Mouse (Mus musculus): ENCODE measurements at regions not wholly inside any gene's neighbourhood (a gene's known extent, or its start where the extent isn't known, plus 50 kb on each side); places are given as distances from the start of the nearest gene placed in this dataset.

DNA sequence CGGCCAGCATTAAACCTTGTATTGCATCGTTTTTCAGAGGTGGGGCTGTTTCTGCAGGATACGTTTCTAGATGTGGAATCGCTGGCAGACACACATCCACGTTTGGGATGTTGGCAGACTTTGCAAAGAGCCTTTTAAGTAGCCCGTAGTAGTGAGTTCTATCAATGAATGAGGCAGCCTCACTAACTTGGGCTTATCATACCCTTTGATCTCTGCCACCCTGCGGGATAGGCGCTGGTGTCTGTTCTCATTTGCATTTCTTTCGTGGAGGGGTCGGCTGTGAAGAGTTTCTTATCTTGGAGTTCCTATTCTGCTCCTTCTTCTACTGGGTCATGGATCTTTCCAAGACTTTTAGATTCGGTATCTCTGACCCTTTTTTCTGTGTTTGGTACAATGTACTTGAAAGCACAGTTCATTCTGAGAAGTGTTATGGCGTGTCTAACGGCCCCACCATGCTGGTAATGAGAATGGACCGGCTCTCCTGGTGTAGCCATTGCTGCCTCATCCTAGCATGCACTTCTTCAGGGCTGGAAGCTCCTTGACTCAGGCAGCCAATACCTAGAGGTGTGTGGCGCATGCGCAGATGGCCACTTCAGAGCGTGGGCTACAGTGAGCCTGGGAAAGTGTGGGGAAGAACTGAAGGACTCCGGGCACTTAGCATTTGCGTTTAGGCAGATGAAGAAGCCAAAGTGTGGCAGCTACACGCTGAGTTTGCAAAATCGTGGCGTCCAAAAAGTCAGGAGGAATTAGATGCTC is 158.1 kb upstream of the Mrps10 start:
- H3K36me3 ChIP-seq (ENCODE audit: control insufficient read depth, insufficient read depth, low read length), result no peaks in the 10 kb centered on the region
- H3K9me3 ChIP-seq (replicated peaks; ENCODE audit: control insufficient read depth, low read length), result no peaks in the 10 kb centered on the region
- no peak overlapping the region for H3K4me3 ChIP-seq (ENCODE audit: low read depth, low read length)
- no peak overlapping the region for H3K4me2 ChIP-seq
- H3K27ac ChIP-seq (ENCODE audit: low read depth, low read length), result no peak overlapping the region
- H3K27me3 ChIP-seq (ENCODE audit: control insufficient read depth, insufficient read depth, low read length), result no peaks in the 10 kb centered on the region
- WGBS (ENCODE audit: insufficient replicate concordance), result 58% methylated on average over 22 of the region's 22 CpGs
- no peak overlapping the region for H3K9ac ChIP-seq (ENCODE audit: low read depth, low read length)
- ATAC-seq (replicated peaks; ENCODE audit: insufficient number of reproducible peaks, low FRiP score, low TSS enrichment), result no peak
- H3K4me1 ChIP-seq (ENCODE audit: control insufficient read depth, insufficient read depth, low read length), result no peaks in the 10 kb centered on the region

- no peaks in the 10 kb centered on the region for H3K9me3 ChIP-seq (replicated peaks; ENCODE audit: control insufficient read depth, low read length)
- H3K36me3 ChIP-seq (ENCODE audit: control insufficient read depth, insufficient read depth, low read length), result no peaks in the 10 kb centered on the region
- no peak overlapping the region for H3K27ac ChIP-seq (ENCODE audit: low read depth, low read length)
- WGBS (ENCODE audit: insufficient replicate concordance), result 80% methylated on average over 16 of the region's 16 CpGs
- peaks cover 8% of the 10 kb centered on the region; the same call in 1 of the 2 replicates for H3K4me1 ChIP-seq (ENCODE audit: control insufficient read depth, insufficient read depth, low read length)
- no peaks in the 10 kb centered on the region for H3K27me3 ChIP-seq (ENCODE audit: control insufficient read depth, insufficient read depth, low read length)
- no peak overlapping the region for H3K4me2 ChIP-seq
- no peak overlapping the region for H3K4me3 ChIP-seq (ENCODE audit: low read depth, low read length)
- no peak overlapping the region for H3K9ac ChIP-seq (ENCODE audit: low read depth, low read length)
- ATAC-seq (replicated peaks; ENCODE audit: insufficient number of reproducible peaks, low FRiP score, low TSS enrichment), result no peak
Observed at GRCm38 (mm10) chr17:47208886-47209585, 159.7 kb upstream of the Mrps10 start.

DNA sequence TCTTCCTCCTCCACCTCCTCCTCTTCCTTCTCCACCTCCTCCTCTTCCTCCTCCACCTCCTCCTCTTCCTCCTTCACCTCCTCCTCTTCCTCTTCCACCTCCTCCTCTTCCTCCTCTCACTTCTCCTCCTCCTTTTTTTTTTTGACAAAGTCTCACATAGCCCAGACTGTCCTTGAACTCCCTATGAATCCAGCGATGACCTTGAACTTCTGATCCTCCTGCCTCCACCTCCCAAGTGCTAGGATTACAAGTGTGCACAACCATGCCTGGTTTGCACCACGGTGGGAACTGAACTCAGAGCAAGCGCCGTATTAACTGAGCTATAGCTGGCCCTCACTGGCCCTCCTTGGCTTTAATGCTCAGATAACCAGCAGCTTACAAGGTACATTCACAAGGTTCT is 161.2 kb upstream of the Mrps10 start:
- Histone ChIP-seq H3K27ac (ENCODE audit: low read depth, low read length) (no peak overlapping the region), H3K27me3 (ENCODE audit: control insufficient read depth, insufficient read depth, low read length) (no peaks in the 10 kb centered on the region), H3K9ac (ENCODE audit: low read depth, low read length) (no peak overlapping the region), H3K4me3 (ENCODE audit: low read depth, low read length) (no peak overlapping the region), H3K9me3 (replicated peaks; ENCODE audit: control insufficient read depth, low read length) (no peaks in the 10 kb centered on the region), H3K36me3 (ENCODE audit: control insufficient read depth, insufficient read depth, low read length) (no peaks in the 10 kb centered on the region), H3K4me1 (ENCODE audit: control insufficient read depth, insufficient read depth, low read length) (peaks cover 8% of the 10 kb centered on the region; the same call in 1 of the 2 replicates), H3K4me2 (no peak overlapping the region)
- WGBS (ENCODE audit: insufficient replicate concordance), result 89% methylated on average over 4 of the region's 4 CpGs
- no peak for ATAC-seq (replicated peaks; ENCODE audit: insufficient number of reproducible peaks, low FRiP score, low TSS enrichment)

GRCm38 (mm10) chr17:47204470-47205162 is 164.1 kb upstream of the Mrps10 start:
- Histone ChIP-seq H3K27ac (ENCODE audit: low read depth, low read length) (no peak overlapping the region), H3K36me3 (ENCODE audit: control insufficient read depth, insufficient read depth, low read length) (no peaks in the 10 kb centered on the region), H3K27me3 (ENCODE audit: control insufficient read depth, insufficient read depth, low read length) (no peaks in the 10 kb centered on the region), H3K9ac (ENCODE audit: low read depth, low read length) (no peak overlapping the region), H3K4me3 (ENCODE audit: low read depth, low read length) (no peak overlapping the region), H3K4me1 (ENCODE audit: control insufficient read depth, insufficient read depth, low read length) (peaks cover 12% of the 10 kb centered on the region; the same call in 1 of the 2 replicates), H3K9me3 (replicated peaks; ENCODE audit: control insufficient read depth, low read length) (no peaks in the 10 kb centered on the region), H3K4me2 (no peak overlapping the region)
- WGBS (ENCODE audit: insufficient replicate concordance), result 63% methylated on average over 7 of the region's 7 CpGs
- ATAC-seq (replicated peaks; ENCODE audit: insufficient number of reproducible peaks, low FRiP score, low TSS enrichment), result no peak

DNA sequence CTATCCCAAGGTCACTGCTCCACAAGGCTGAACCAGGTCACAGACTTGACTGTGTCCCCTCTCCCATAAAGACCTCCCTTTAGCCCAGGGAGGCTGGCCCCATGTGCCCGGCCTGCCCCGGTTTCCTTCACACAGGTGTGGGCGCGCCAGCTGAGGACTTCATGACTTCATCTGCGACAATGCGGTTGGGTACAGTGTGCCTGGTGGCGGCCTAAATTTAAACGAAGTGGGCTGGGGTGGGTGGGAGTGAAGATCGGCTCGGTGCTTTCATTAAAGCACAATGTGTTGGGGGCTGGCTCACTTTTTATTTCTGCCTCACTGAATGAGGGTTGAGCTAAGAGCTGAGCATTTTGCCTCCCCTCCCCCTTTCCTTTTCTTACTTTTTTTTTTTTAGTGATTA is 169.5 kb upstream of the Mrps10 start:
- Histone ChIP-seq H3K4me2 (no peak overlapping the region), H3K27ac (ENCODE audit: low read depth, low read length) (no peak overlapping the region)
- ATAC-seq (replicated peaks; ENCODE audit: insufficient number of reproducible peaks, low FRiP score, low TSS enrichment), result no peak

GRCm38 (mm10) chr17:47197957-47198356 is 170.7 kb upstream of the Mrps10 start:
- H3K9me3 ChIP-seq (replicated peaks; ENCODE audit: control insufficient read depth, low read length), result no peaks in the 10 kb centered on the region
- ATAC-seq (replicated peaks; ENCODE audit: insufficient number of reproducible peaks, low FRiP score, low TSS enrichment), result no peak
- H3K4me2 ChIP-seq, result peak overlapping the region; percentile 33; the same call in 1 of the 2 replicates
- WGBS (ENCODE audit: insufficient replicate concordance), result 31% methylated on average over 7 of the region's 7 CpGs
- H3K36me3 ChIP-seq (ENCODE audit: control insufficient read depth, insufficient read depth, low read length), result no peaks in the 10 kb centered on the region
- H3K4me1 ChIP-seq (ENCODE audit: control insufficient read depth, insufficient read depth, low read length), result peaks cover 36% of the 10 kb centered on the region
- no peaks in the 10 kb centered on the region for H3K27me3 ChIP-seq (ENCODE audit: control insufficient read depth, insufficient read depth, low read length)
- peak overlapping the region; percentile 38 for H3K27ac ChIP-seq (ENCODE audit: low read depth, low read length)
- H3K4me3 ChIP-seq (ENCODE audit: low read depth, low read length), result no peak overlapping the region
- H3K9ac ChIP-seq (ENCODE audit: low read depth, low read length), result no peak overlapping the region

More for the DNA sequence above, 169.5 kb upstream of the Mrps10 start:
- WGBS (ENCODE audit: insufficient replicate concordance), result 86% methylated on average over 10 of the region's 10 CpGs
- H3K4me3 ChIP-seq (ENCODE audit: low read depth, low read length), result no peak overlapping the region
- no peaks in the 10 kb centered on the region for H3K36me3 ChIP-seq (ENCODE audit: control insufficient read depth, insufficient read depth, low read length)
- H3K27me3 ChIP-seq (ENCODE audit: control insufficient read depth, insufficient read depth, low read length), result no peaks in the 10 kb centered on the region
- peaks cover 38% of the 10 kb centered on the region for H3K4me1 ChIP-seq (ENCODE audit: control insufficient read depth, insufficient read depth, low read length)
- no peak overlapping the region for H3K9ac ChIP-seq (ENCODE audit: low read depth, low read length)
- H3K9me3 ChIP-seq (replicated peaks; ENCODE audit: control insufficient read depth, low read length), result no peaks in the 10 kb centered on the region

DNA sequence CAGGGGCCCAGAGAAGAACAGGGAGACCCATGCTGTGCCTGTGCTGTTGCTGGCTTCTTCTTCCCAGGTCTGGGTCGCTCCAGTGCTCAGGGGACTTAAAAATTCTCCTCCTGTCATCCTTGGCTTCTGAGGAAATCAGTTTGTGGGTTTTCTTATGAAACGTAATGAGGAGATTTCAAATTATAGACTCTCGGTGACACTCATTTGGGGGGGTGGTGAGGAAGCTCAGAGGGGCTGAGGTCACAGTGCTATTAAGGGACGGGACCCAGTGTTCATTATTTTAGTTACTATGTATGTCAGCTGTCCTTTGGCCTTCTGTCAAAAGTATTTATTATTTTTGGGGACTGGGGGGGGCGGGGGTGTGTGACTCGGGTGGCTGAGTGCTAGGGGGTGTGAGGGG is 171.7 kb upstream of the Mrps10 start:
- WGBS (ENCODE audit: insufficient replicate concordance), result 43% methylated on average over 6 of the region's 6 CpGs
- ATAC-seq (replicated peaks; ENCODE audit: insufficient number of reproducible peaks, low FRiP score, low TSS enrichment), result no peak
- H3K4me1 ChIP-seq (ENCODE audit: control insufficient read depth, insufficient read depth, low read length), result peaks cover 36% of the 10 kb centered on the region
- no peaks in the 10 kb centered on the region for H3K9me3 ChIP-seq (replicated peaks; ENCODE audit: control insufficient read depth, low read length)
- H3K27ac ChIP-seq (ENCODE audit: low read depth, low read length), result peak overlapping the region; percentile 60; the same call in 1 of the 2 replicates
- H3K9ac ChIP-seq (ENCODE audit: low read depth, low read length), result peak overlapping the region; percentile 47; the same call in 1 of the 2 replicates
- H3K4me2 ChIP-seq, result no peak overlapping the region
- H3K27me3 ChIP-seq (ENCODE audit: control insufficient read depth, insufficient read depth, low read length), result no peaks in the 10 kb centered on the region
- H3K4me3 ChIP-seq (ENCODE audit: low read depth, low read length), result no peak overlapping the region
- no peaks in the 10 kb centered on the region for H3K36me3 ChIP-seq (ENCODE audit: control insufficient read depth, insufficient read depth, low read length)

DNA sequence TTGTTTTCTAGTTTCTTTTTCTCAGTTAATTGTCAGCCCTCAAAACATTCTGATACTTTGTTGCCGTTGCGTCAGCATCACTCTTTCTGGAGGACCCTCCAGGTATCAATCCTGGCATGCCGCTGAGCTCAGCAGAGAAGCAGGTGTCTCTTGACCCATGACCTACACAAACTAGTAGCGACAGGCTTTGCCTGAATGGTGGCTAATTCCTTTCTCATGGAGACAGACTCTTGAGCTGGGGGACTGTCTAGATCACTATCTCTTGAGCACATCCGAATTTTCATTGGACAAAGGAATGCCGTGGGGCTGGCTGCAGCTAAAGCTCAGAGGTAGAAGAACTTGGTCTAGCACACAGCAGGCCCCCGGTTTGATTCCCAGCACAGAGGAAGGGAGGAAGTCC is 172.7 kb upstream of the Mrps10 start:
- H3K9ac ChIP-seq (ENCODE audit: low read depth, low read length), result no peak overlapping the region
- no peaks in the 10 kb centered on the region for H3K9me3 ChIP-seq (replicated peaks; ENCODE audit: control insufficient read depth, low read length)
- no peak overlapping the region for H3K4me3 ChIP-seq (ENCODE audit: low read depth, low read length)
- no peak for ATAC-seq (replicated peaks; ENCODE audit: insufficient number of reproducible peaks, low FRiP score, low TSS enrichment)
- WGBS (ENCODE audit: insufficient replicate concordance), result 70% methylated on average over 7 of the region's 7 CpGs
- no peaks in the 10 kb centered on the region for H3K27me3 ChIP-seq (ENCODE audit: control insufficient read depth, insufficient read depth, low read length)
- H3K36me3 ChIP-seq (ENCODE audit: control insufficient read depth, insufficient read depth, low read length), result no peaks in the 10 kb centered on the region
- no peak overlapping the region for H3K4me2 ChIP-seq
- peaks cover 32% of the 10 kb centered on the region for H3K4me1 ChIP-seq (ENCODE audit: control insufficient read depth, insufficient read depth, low read length)
- no peak overlapping the region for H3K27ac ChIP-seq (ENCODE audit: low read depth, low read length)

Data from heart, embryonic 11.5 days (tissue).